Mouse (Mus musculus) bone marrow macrophage, adult 2 months (primary cell): ENCODE measurements at regions not wholly inside any gene's neighbourhood (a gene's known extent, or its start where the extent isn't known, plus 50 kb on each side); places are given as distances from the start of the nearest gene placed in this dataset.

ENCODE experiments used
- CTCF ChIP-seq: IDR thresholded peaks from 2 replicates; pipeline ENCODE4 v1.5.1; 2012; ENCODE audit warnings: low read depth, mild to moderate bottlenecking, low read length, moderate library complexity
- POLR2A ChIP-seq: IDR thresholded peaks from 2 replicates; pipeline ENCODE4 v1.6.1; 2012; ENCODE audit warnings: mild to moderate bottlenecking, low read depth, low read length, borderline replicate concordance

GRCm38 (mm10) chrX:85384452-85384851 is 135.0 kb downstream of the Fthl17a start:
- TF ChIP-seq CTCF (no peak), POLR2A (no peak)
